Mouse (Mus musculus): ENCODE data around the gene Impdh2. TPM values are rescaled to one million over a fixed set of nuclear protein-coding genes. Genes with fewer than 3 reads are reported as not detected.

Gene Impdh2
- polyA plus RNA-seq (2015; fragmentation: Nextera tagmentation; extraction: Ambion mirVana) = 81.6 and 97.3 TPM in 2 replicates

DNA sequence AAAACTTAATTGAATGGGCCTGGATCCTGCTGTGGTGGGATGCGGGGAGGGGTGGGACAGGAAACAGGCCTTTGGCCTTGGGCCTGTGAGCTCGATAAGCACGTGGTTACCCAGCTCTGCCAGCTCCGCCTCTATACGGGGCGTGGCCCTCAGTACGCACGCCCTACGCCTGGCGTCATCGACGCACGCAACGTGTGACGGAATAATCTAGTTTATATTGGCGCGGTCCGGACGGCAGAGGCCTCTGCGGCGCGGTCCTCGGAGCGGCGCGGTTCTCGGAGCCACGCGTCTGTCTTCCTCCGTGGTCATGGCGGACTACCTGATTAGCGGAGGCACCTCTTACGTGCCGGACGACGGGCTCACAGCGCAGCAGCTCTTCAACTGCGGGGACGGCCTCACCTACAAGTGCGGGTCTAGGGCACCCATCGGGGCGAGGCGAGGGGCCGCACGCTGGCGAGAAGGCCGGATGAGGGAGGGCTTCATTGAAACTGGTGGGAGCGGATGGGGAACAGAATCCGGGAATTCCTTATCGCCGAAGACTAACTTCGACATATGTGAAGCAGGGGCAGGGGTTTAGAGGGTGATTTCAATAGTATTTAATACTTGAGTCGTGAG lies at the start of gene Impdh2:
Gene Impdh2, plus strand, starts transcription at position 60 of the 615 bp plus-strand sequence.
- Histone ChIP-seq H3K9me3 (replicated peaks) (no peaks in the 10 kb centered on the region), H3K4me2 (peak within 1 kb of the TSS; percentile 75), H3K27me3 (no peaks in the 10 kb centered on the region), H3K4me1 (replicated peaks) (peaks cover 16% of the 10 kb centered on the region), H3K4me3 (peak within 1 kb of the TSS; percentile 63), H3K27ac (peak within 1 kb of the TSS; percentile 83), H3K9ac (peak within 1 kb of the TSS; percentile 77), H3K36me3 (peaks cover 72% of the 10 kb centered on the region)
- under 1% methylated on average over 53 of the region's 53 CpGs for WGBS
- ATAC-seq (replicated peaks; ENCODE audit: insufficient number of reproducible peaks, insufficient read depth, low FRiP score, low read depth) = peak; percentile 98

DNA sequence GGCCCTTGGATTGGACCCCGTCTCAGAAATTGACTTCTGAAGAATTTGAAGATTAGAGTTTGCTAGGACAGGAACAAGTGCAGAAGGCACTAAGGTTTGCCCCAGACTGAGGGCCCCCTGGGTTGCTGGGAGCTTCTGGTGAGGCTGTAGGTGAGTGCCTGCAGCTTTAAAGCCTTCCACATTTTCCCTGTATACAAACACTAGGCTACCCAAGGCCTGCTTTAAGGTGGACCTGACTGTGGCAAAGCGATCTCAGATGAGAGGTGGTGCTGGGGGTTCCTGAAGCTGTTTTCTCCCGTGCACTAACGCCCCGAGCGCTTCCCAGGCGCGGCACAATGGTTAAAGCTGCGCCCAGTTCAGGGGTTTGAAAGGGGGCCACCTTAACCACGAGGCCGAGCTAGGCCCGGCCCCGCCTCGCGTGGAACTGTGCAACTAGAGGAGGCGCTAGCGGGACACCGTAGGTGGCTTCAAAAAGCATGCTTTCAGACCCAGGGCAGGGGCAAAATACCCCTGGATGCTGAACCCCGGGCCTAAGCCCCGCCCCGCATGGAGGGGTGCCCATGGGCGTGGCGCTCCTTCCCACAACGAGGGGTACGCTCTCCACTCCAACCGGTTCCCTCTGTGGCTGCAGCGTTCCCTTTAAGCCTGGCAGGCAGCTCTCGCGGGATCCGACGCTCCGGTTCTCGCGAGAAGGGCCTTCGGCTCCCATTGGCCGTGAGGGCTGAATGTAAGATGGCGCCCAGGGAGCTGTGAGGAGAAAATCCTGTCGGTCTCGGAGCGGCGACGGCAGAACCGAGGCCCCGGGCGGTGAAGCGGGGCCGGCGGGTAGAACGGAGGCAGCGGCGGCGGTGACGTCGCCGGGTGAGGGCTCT lies 43.5 kb upstream of the Impdh2 start, which contains the start of gene Qrich1:
Gene Qrich1, plus strand, starts transcription at position 427 of the 872 bp plus-strand sequence.
- H3K36me3 ChIP-seq = peaks cover 46% of the 10 kb centered on the region

DNA sequence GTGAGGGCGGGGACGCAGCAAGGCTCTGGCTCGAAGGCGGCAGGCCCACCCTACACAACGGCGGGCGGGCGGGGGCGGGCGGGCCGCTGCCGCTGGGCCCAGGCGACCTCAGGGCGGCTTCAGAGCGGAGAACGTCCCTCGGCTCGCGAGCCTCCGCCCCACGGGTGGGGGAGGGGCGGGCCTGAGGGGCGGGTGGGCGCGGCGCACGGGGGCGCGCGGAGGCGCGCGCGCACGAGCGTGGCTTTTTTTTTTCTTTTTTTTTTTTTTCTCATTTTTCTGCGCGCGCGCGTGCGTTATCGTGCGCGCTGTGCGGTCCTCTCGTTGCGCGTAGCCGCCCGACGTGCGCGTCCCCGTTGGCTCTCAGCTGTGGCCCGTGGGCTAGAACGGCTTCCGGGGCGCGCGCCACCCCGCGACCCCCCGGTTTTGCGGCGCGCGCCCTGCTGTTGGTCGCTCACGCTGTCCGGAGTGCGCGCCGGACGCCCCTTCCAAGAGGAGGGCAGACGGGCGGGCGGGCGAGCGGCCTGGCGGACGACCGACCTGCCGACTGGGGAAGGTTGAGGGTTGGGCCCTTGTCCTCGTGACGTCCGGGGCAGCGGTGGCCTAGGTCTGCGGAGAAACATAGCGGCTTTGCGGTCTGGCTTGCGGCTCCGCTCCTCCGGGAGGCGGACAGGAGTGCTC lies 42.7 kb upstream of the Impdh2 start:
- Histone ChIP-seq H3K27me3 (no peaks in the 10 kb centered on the region), H3K4me3 (peak overlapping the region; percentile 100), H3K36me3 (peaks cover 39% of the 10 kb centered on the region), H3K4me1 (replicated peaks) (peaks cover 20% of the 10 kb centered on the region), H3K27ac (peak overlapping the region; percentile 98), H3K4me2 (peak overlapping the region; percentile 75), H3K9me3 (replicated peaks) (no peaks in the 10 kb centered on the region), H3K9ac (peak overlapping the region; percentile 95)
- ATAC-seq (replicated peaks; ENCODE audit: insufficient number of reproducible peaks, insufficient read depth, low FRiP score, low read depth) = peak; percentile 82
- WGBS = under 1% methylated on average over 63 of the region's 95 CpGs

More for the DNA sequence above, 43.5 kb upstream of the Impdh2 start, which contains the start of gene Qrich1:
- H3K4me1 ChIP-seq (replicated peaks) = peaks cover 20% of the 10 kb centered on the region
- 1% methylated on average over 55 of the region's 55 CpGs for WGBS
- peak within 1 kb of the TSS; percentile 100 for H3K4me3 ChIP-seq
- H3K9me3 ChIP-seq (replicated peaks) = no peaks in the 10 kb centered on the region
- ATAC-seq (replicated peaks; ENCODE audit: insufficient number of reproducible peaks, insufficient read depth, low FRiP score, low read depth) = peak; percentile 89
- no peaks in the 10 kb centered on the region for H3K27me3 ChIP-seq
- H3K27ac ChIP-seq = peak within 1 kb of the TSS; percentile 98
- H3K4me2 ChIP-seq = peak within 1 kb of the TSS; percentile 75
- peak within 1 kb of the TSS; percentile 95 for H3K9ac ChIP-seq

DNA sequence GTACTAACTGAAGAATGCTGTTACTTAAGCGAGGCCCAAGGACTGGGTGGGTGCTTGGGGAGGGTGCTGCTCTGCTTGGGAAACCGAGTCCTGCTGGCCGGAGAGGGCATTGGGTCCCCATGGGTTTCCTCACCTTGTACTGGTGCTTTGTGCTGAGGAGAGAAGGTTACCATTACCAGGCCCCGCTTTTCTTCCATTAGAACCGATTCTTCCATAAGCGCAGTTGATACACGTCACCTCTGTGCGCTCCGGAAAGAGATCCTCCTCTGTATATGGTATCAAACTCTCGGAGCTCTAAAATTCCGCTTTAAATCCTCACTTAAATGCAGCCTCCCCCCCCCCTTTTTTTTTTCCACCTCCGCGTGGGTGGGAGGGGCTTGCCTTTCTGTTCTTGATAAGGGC lies 42.2 kb upstream of the Impdh2 start:
- no peak for ATAC-seq (replicated peaks; ENCODE audit: insufficient number of reproducible peaks, insufficient read depth, low FRiP score, low read depth)
- H3K4me1 ChIP-seq (replicated peaks) = peaks cover 20% of the 10 kb centered on the region
- peaks cover 33% of the 10 kb centered on the region for H3K36me3 ChIP-seq
- peak overlapping the region; percentile 98 for H3K27ac ChIP-seq
- no peaks in the 10 kb centered on the region for H3K9me3 ChIP-seq (replicated peaks)
- H3K9ac ChIP-seq = peak overlapping the region; percentile 95
- under 1% methylated on average over 13 of the region's 13 CpGs for WGBS
- peak overlapping the region; percentile 75 for H3K4me2 ChIP-seq
- no peaks in the 10 kb centered on the region for H3K27me3 ChIP-seq
- peak overlapping the region; percentile 100 for H3K4me3 ChIP-seq

DNA sequence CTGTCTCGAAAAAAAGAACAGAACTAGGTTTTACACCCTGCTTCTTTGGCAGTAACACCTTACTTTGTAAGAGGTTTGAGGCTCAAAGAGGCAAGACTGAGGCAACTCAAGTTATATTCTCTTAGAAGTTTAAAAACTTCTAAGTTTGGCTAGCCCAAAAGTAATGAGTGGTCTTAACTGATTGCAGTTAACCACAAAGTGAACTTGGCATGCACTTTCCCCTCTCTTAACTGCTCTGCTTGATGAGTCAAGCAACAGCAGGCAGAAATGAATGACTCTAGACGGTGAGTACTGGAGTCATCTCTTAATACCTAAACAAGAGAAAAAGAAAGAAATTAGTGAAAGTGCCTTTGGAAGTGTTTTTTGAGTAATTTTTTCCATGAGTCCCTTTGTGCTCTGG lies 38.5 kb upstream of the Impdh2 start:
- Histone ChIP-seq H3K9me3 (replicated peaks) (no peaks in the 10 kb centered on the region), H3K4me2 (no peak overlapping the region), H3K4me1 (replicated peaks) (peaks cover 19% of the 10 kb centered on the region), H3K36me3 (peaks cover 8% of the 10 kb centered on the region; the same call in 1 of the 2 replicates), H3K27me3 (no peaks in the 10 kb centered on the region), H3K4me3 (no peak overlapping the region), H3K27ac (no peak overlapping the region), H3K9ac (no peak overlapping the region)
- ATAC-seq (replicated peaks; ENCODE audit: insufficient number of reproducible peaks, insufficient read depth, low FRiP score, low read depth) = no peak
- 71% methylated on average over 2 of the region's 2 CpGs for WGBS

DNA sequence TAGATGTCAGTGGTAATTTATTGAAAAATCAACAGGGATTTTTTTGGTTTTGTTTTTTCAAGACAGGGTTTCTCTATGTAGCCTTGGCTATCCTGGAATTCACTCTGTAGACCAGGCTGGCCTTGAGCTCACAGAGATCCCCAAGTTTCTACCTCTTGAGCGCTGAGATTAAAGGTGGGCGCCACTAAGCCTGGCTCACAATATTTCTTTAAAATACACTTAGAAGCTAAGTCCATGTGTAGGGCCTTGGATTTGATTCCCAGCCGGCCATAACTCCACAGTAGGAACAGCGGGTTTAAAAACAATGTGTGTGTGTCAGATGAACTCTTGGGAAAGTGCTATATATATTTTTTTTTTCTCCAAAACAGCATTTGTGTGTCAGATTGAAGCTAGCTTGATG lies 36.7 kb upstream of the Impdh2 start:
- WGBS = 95% methylated on average over 4 of the region's 4 CpGs
- Histone ChIP-seq H3K27me3 (no peaks in the 10 kb centered on the region), H3K36me3 (peaks cover 8% of the 10 kb centered on the region; the same call in 1 of the 2 replicates), H3K9ac (no peak overlapping the region), H3K4me1 (replicated peaks) (peaks cover 19% of the 10 kb centered on the region), H3K4me2 (no peak overlapping the region), H3K4me3 (no peak overlapping the region), H3K9me3 (replicated peaks) (no peaks in the 10 kb centered on the region), H3K27ac (no peak overlapping the region)
- ATAC-seq (replicated peaks; ENCODE audit: insufficient number of reproducible peaks, insufficient read depth, low FRiP score, low read depth) = no peak

DNA sequence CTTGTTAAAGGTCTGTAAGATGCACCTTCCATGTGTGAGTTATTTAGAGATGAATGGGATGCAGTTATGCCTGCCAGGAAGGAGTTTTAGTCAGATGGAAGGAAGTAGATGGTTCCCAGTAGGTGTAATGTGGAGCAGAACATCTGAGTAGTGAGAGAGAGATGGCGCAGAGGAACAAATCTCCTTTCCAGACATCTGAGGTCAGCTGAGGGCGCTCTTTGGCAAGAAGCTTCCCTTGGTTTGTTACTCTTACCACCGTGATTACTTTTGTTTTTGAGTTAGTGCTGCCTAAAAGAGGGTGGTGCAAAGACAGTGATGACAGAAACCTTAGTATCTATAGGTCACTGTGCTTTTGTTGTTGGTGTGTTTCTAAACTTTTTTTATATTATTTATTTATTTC lies 34.7 kb upstream of the Impdh2 start:
- WGBS = 68% methylated on average over 3 of the region's 3 CpGs
- peaks cover 9% of the 10 kb centered on the region for H3K4me1 ChIP-seq (replicated peaks)
- no peak overlapping the region for H3K9ac ChIP-seq
- no peaks in the 10 kb centered on the region for H3K9me3 ChIP-seq (replicated peaks)
- no peaks in the 10 kb centered on the region for H3K27me3 ChIP-seq
- no peak overlapping the region for H3K27ac ChIP-seq
- H3K36me3 ChIP-seq = peaks cover 23% of the 10 kb centered on the region
- H3K4me2 ChIP-seq = no peak overlapping the region
- ATAC-seq (replicated peaks; ENCODE audit: insufficient number of reproducible peaks, insufficient read depth, low FRiP score, low read depth) = no peak
- no peak overlapping the region for H3K4me3 ChIP-seq

DNA sequence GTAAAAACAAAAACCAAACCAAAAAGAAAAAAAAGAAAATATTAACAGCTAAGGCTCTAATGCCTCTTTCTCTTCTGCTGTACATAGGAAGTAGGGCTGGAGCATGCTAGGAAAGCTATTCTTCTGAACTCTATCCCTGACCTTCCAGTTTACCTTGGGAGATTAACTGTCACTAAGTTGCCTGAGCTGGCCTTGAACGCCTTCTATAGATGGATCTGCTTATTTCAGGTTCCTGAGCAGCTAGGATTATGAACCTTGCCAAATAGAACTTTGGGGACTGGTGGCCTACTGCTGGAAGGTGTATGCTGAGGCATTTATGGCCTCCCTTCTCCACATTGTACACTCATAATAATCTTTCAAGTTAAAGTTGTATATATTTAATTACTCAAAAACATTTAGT lies 29.1 kb upstream of the Impdh2 start:
- no peak overlapping the region for H3K9ac ChIP-seq
- H3K4me3 ChIP-seq = no peak overlapping the region
- peaks cover 68% of the 10 kb centered on the region for H3K36me3 ChIP-seq
- no peak for ATAC-seq (replicated peaks; ENCODE audit: insufficient number of reproducible peaks, insufficient read depth, low FRiP score, low read depth)
- 76% methylated on average over 1 of the region's 1 CpGs for WGBS
- no peak overlapping the region for H3K4me2 ChIP-seq
- H3K4me1 ChIP-seq (replicated peaks) = no peaks in the 10 kb centered on the region
- H3K27ac ChIP-seq = no peak overlapping the region
- no peaks in the 10 kb centered on the region for H3K27me3 ChIP-seq
- H3K9me3 ChIP-seq (replicated peaks) = no peaks in the 10 kb centered on the region

DNA sequence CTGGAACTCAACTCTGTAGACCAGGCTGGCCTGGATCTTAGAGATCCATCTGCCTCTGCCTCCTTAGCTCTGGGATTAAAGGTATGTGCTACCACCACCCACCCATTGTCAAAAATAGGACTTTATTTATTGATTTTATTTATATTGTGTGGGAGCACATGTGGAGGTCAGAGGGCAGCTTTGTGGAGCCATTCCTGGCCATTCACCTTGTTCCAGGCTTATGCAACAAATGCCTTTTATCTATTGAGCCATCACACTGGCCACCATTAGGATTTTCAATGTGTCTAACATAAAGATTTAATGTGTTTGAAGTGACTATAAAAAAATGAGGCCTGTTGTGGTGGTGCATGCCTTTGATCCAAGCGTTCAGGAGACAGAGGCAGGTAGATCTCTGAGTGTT lies 28.6 kb upstream of the Impdh2 start:
- no peaks in the 10 kb centered on the region for H3K27me3 ChIP-seq
- no peak for ATAC-seq (replicated peaks; ENCODE audit: insufficient number of reproducible peaks, insufficient read depth, low FRiP score, low read depth)
- no peak overlapping the region for H3K4me2 ChIP-seq
- peaks cover 74% of the 10 kb centered on the region for H3K36me3 ChIP-seq
- H3K27ac ChIP-seq = no peak overlapping the region
- no peaks in the 10 kb centered on the region for H3K9me3 ChIP-seq (replicated peaks)
- H3K4me3 ChIP-seq = no peak overlapping the region
- no peak overlapping the region for H3K9ac ChIP-seq
- WGBS = 98% methylated on average over 1 of the region's 1 CpGs
- no peaks in the 10 kb centered on the region for H3K4me1 ChIP-seq (replicated peaks)

DNA sequence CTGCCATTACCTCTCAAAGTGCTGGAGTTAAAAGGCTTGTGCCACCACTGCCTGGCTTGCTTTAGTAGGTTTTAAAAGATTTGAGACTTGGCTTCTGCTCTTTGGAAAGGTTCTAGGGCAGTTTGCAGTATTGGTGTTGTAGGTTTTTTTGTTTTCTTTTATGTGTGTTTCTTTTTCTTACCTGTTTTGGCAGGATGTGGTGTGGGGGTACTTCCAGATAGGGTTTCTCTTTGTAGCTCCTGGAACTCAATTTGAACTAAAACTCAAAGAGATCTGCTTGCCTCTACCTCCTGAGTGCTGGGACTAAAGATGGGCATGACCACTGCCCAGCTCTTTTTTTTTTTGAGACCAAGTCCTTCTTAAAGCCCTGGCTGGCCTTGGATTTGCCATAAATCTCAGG lies 19.2 kb upstream of the Impdh2 start:
- ATAC-seq (replicated peaks; ENCODE audit: insufficient number of reproducible peaks, insufficient read depth, low FRiP score, low read depth) = no peak
- Histone ChIP-seq H3K9ac (no peak overlapping the region), H3K4me3 (no peak overlapping the region), H3K36me3 (peaks cover 80% of the 10 kb centered on the region), H3K27ac (no peak overlapping the region), H3K4me2 (no peak overlapping the region), H3K4me1 (replicated peaks) (no peaks in the 10 kb centered on the region), H3K9me3 (replicated peaks) (no peaks in the 10 kb centered on the region), H3K27me3 (no peaks in the 10 kb centered on the region)

DNA sequence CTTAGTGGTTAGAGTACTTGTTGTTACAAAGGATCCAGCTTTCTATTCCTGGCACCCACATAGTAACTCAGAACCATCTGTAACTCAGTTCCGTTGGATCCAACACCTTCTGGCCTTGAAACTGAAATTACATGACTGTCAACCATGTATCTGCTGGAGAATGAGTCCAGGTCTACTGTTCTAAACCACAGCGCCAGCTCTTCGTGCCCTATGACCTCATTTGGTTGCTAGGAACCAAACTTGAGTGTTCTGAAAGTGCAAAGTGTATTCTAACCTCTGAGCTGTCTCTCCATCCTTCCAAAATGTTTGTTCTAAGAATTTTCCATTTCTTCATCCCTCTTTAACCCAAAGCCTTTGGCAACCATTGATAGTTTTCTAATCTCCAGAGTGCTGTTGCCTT lies 14.1 kb upstream of the Impdh2 start:
- Histone ChIP-seq H3K27me3 (no peaks in the 10 kb centered on the region), H3K4me3 (no peak overlapping the region), H3K4me2 (no peak overlapping the region), H3K4me1 (replicated peaks) (no peaks in the 10 kb centered on the region), H3K27ac (no peak overlapping the region), H3K9ac (no peak overlapping the region), H3K36me3 (peaks cover 88% of the 10 kb centered on the region), H3K9me3 (replicated peaks) (no peaks in the 10 kb centered on the region)
- no peak for ATAC-seq (replicated peaks; ENCODE audit: insufficient number of reproducible peaks, insufficient read depth, low FRiP score, low read depth)
- WGBS = 94% methylated on average over 3 of the region's 3 CpGs
